In the genomic region with DNA sequence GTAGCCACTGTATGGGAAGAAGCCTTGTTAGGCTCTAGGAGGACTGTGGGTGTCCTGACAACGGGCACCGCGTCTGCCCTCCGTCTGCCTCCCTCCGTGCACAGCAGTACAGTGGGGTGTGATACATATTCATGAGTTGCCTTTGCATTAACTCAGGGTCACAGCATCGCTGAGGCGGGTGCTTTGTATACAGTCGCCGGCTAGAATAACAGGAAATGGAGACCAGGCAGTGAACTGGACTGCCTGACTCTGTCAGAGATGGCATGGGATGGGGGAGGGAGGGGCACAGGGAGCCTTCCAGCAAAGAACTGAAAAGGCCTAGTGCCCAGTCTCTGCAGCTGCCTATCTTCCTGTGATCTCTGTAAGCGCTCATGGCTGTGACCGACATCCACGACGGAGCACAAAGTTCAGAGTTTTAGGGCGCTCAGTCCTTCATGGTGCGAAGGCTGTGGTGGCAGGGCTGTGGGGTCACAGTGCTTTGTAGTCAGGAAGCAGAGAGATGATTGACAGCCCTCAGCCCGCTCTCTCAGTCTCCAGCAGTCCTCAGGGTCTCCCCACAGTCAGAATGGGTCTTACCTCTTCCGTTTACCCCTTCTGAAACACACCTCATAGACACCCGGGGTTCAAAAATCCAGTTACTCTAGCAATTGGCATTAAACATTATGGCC, we compare ENCODE assay signal across 8 mouse cellular contexts. TPM values are rescaled to one million over a fixed set of nuclear protein-coding genes. Genes with fewer than 3 reads are reported as not detected.
DNase-seq lines count a peak whose midpoint lies in the region; ATAC-seq lines count a peak whose summit lies in the region.
"Had no signal": no experiment of that assay in that cellular context is flagged by ENCODE, and none has a peak within 500 bp of the region (broad histone marks: within the 10 kb centered on the region; RNA-seq: fewer than 3 reads in every experiment).

No protein-coding gene starts in this region.

- peak; percentile 67; the same call in 1 of the 2 replicates for ATAC-seq in embryonic facial prominence, embryonic 12.5 days (ENCODE audit: insufficient number of reproducible peaks, insufficient read depth, low FRiP score, low TSS enrichment)
- ATAC-seq in neural tube, embryonic 12.5 days (ENCODE audit: low FRiP score, low read depth) = peak; percentile 95

- DNase-seq in embryo, embryonic 10.5 days (ENCODE audit: low spot score) = peak; percentile 66
- peak; percentile 38 for DNase-seq in kidney, postnatal 14 days
- no peak for DNase-seq in left cerebral cortex, adult 8-10 months (ENCODE audit: low spot score in 2 of 2)
- no peak for DNase-seq in right cerebral cortex, postnatal 4 days
- DNase-seq in layer of hippocampus, adult 11-12 months (ENCODE audit: low spot score) = no peak

- no peak overlapping the region for H3K4me3 ChIP-seq in embryonic facial prominence, embryonic 12.5 days
- no peak overlapping the region for H3K4me3 ChIP-seq in neural tube, embryonic 12.5 days
- H3K4me3 ChIP-seq: embryonic facial prominence, embryonic 15.5 days had no signal

- H3K36me3 ChIP-seq in embryonic facial prominence, embryonic 12.5 days = no peaks in the 10 kb centered on the region
- H3K36me3 ChIP-seq in neural tube, embryonic 12.5 days = no peaks in the 10 kb centered on the region
- H3K36me3 ChIP-seq: embryonic facial prominence, embryonic 15.5 days had no signal

- H3K27ac ChIP-seq in embryonic facial prominence, embryonic 12.5 days = no peak overlapping the region
- no peak overlapping the region for H3K27ac ChIP-seq in neural tube, embryonic 12.5 days
- H3K27ac ChIP-seq: embryonic facial prominence, embryonic 15.5 days had no signal

- no peak overlapping the region for H3K4me2 ChIP-seq in embryonic facial prominence, embryonic 12.5 days (replicated peaks)
- H3K4me2 ChIP-seq in neural tube, embryonic 12.5 days (replicated peaks) = peak overlapping the region; percentile 33; the same call in 1 of the 2 replicates
- H3K4me2 ChIP-seq: embryonic facial prominence, embryonic 15.5 days had no signal

- H3K9me3 ChIP-seq in embryonic facial prominence, embryonic 12.5 days = no peaks in the 10 kb centered on the region
- no peaks in the 10 kb centered on the region for H3K9me3 ChIP-seq in neural tube, embryonic 12.5 days
- H3K9me3 ChIP-seq: embryonic facial prominence, embryonic 15.5 days had no signal

- WGBS in embryonic facial prominence, embryonic 12.5 days = 33% methylated on average over 18 of the region's 18 CpGs
- 27% methylated on average over 18 of the region's 18 CpGs for WGBS in neural tube, embryonic 12.5 days

- H3K9ac ChIP-seq in embryonic facial prominence, embryonic 12.5 days = no peak overlapping the region
- H3K9ac ChIP-seq in neural tube, embryonic 12.5 days = no peak overlapping the region
- H3K9ac ChIP-seq: embryonic facial prominence, embryonic 15.5 days had no signal

- H3K4me1 ChIP-seq in embryonic facial prominence, embryonic 12.5 days = peaks cover 6% of the 10 kb centered on the region
- H3K4me1 ChIP-seq in neural tube, embryonic 12.5 days = peaks cover 16% of the 10 kb centered on the region
- H3K4me1 ChIP-seq: embryonic facial prominence, embryonic 15.5 days had no signal

- no peaks in the 10 kb centered on the region for H3K27me3 ChIP-seq in embryonic facial prominence, embryonic 12.5 days
- H3K27me3 ChIP-seq in neural tube, embryonic 12.5 days (replicated peaks) = no peaks in the 10 kb centered on the region
- H3K27me3 ChIP-seq: embryonic facial prominence, embryonic 15.5 days had no signal

RNA-seq across cellular contexts. Expression of gene Unc5cl, which starts 58.0 kb away (rescaled TPM):
- 0.47 and 0.53 TPM in 2 replicates for polyA plus RNA-seq in embryonic facial prominence, embryonic 12.5 days (2016; fragmentation: Nextera tagmentation; extraction: Ambion mirVana)
- polyA plus RNA-seq in neural tube, embryonic 12.5 days (2016; fragmentation: Nextera tagmentation; extraction: Ambion mirVana) = 0.15 TPM in 1 of 2 replicates, not detected in the other
- under 1 TPM; 0.22 to 0.67 (median 0.31) TPM for total RNA-seq in left cerebral cortex, adult 8-10 months (2022)
- polyA plus RNA-seq: embryonic facial prominence, embryonic 15.5 days had no signal

Comparison
In these comparisons a context has a peak if more than half of its experiments do, and no peak if none do; other contexts are left out.
1. DNase-seq: peak in embryo, embryonic 10.5 days (single experiment) and kidney, postnatal 14 days (single experiment); none in left cerebral cortex, adult 8-10 months (0 of 2), right cerebral cortex, postnatal 4 days (single experiment) and layer of hippocampus, adult 11-12 months (single experiment).